Mouse (Mus musculus) MEL (cell line): Measurements from ENCODE around the gene Tradd. TPM values are rescaled to one million over a fixed set of nuclear protein-coding genes. Genes with fewer than 3 reads are reported as not detected.

Experiments used
- DNase-seq: peaks from one replicate; pipeline ENCODE4 v3.0.0; 2011; ENCODE audit warnings: low read depth, low spot score
- H3K27ac ChIP-seq: 2 replicates; pipeline ENCODE4 v1.5.1; 2012; ENCODE audit warnings: low read depth, mild to moderate bottlenecking, control low read depth, low read length, moderate library complexity; ENCODE audit not compliant: control insufficient read depth
- H3K27me3 ChIP-seq, 2 experiments: fragments of 150-350 bp in 1 of 2; sonication (generic) in 1 of 2; 2 replicates each; pipeline ENCODE4 v1.6.1; 2012; ENCODE audit warnings: low read length in 2 of 2, mild to moderate bottlenecking in 2 of 2, improper control_type of control experiment in 1 of 2, moderate library complexity in 1 of 2; ENCODE audit not compliant: insufficient read depth in 2 of 2, control insufficient read depth in 1 of 2
- H3K36me3 ChIP-seq, 2 experiments: 2 replicates each; pipeline ENCODE4 v1.6.1; 2012 to 2014; ENCODE audit warnings: low read length in 2 of 2, improper control_type of control experiment in 1 of 2, inconsistent platforms in 1 of 2, mild to moderate bottlenecking in 1 of 2; ENCODE audit not compliant: insufficient read depth in 2 of 2, control insufficient read depth in 1 of 2
- H3K4me1 ChIP-seq, 2 experiments: fragments of 150-350 bp in 1 of 2; sonication (generic) in 1 of 2; 2 replicates each; pipeline ENCODE4 v1.6.1; 2012; ENCODE audit warnings: low read length in 2 of 2, improper control_type of control experiment in 1 of 2, mild to moderate bottlenecking in 1 of 2; ENCODE audit not compliant: insufficient read depth in 2 of 2, control insufficient read depth in 1 of 2
- H3K4me3 ChIP-seq, 2 experiments: fragments of 150-350 bp in 1 of 2; sonication (generic) in 1 of 2; 2 replicates each; pipeline ENCODE4 v1.5.1; 2012; ENCODE audit warnings: low read depth in 2 of 2, low read length in 2 of 2, mild to moderate bottlenecking in 2 of 2, moderate library complexity in 2 of 2, control low read depth in 1 of 2, improper control_type of control experiment in 1 of 2; ENCODE audit not compliant: control insufficient read depth in 1 of 2, insufficient read depth in 1 of 2
- H3K79me2 ChIP-seq: 2 replicates; pipeline ENCODE4 v1.6.1; 2012; ENCODE audit warnings: mild to moderate bottlenecking, low read length, moderate library complexity; ENCODE audit not compliant: control insufficient read depth, poor library complexity, insufficient read depth
- H3K9ac ChIP-seq: 2 replicates; pipeline ENCODE4 v1.6.1; 2012; ENCODE audit warnings: low read depth, mild to moderate bottlenecking, control low read depth, low read length, moderate library complexity; ENCODE audit not compliant: control insufficient read depth, poor library complexity, severe bottlenecking
- H3K9me3 ChIP-seq: fragments of 150-350 bp; sonication (generic); replicated peaks from 2 replicates; pipeline ENCODE4 v1.6.1; 2012; ENCODE audit warnings: mild to moderate bottlenecking, low read length, improper control_type of control experiment, moderate library complexity; ENCODE audit not compliant: insufficient read depth
- BHLHE40 ChIP-seq: IDR thresholded peaks from 2 replicates; pipeline ENCODE4 v1.6.1; 2012; ENCODE audit warnings: low read depth, mild to moderate bottlenecking, inconsistent platforms, low read length, improper control_type of control experiment, borderline replicate concordance
- CTCF ChIP-seq, 3 experiments: IDR thresholded peaks in 2 of 3; conservative IDR thresholded peaks in 1 of 3; 2 replicates each; pipeline ENCODE4 v1.5.1; 2011 to 2012; ENCODE audit warnings: low read length in 3 of 3, low read depth in 2 of 3, mild to moderate bottlenecking in 2 of 3, improper control_type of control experiment in 1 of 3, inconsistent platforms in 1 of 3, mixed read lengths in 1 of 3, moderate library complexity in 1 of 3; ENCODE audit not compliant: control insufficient read depth in 1 of 3, insufficient read depth in 1 of 3, poor library complexity in 1 of 3, severe bottlenecking in 1 of 3
- E2F4 ChIP-seq: IDR thresholded peaks from 2 replicates; pipeline ENCODE4 v1.6.1; 2011; ENCODE audit warnings: low read depth, low read length, improper control_type of control experiment, borderline replicate concordance
- ELF1 ChIP-seq: IDR thresholded peaks from 2 replicates; pipeline ENCODE4 v1.6.1; 2014; ENCODE audit warnings: low read depth, mild to moderate bottlenecking, inconsistent platforms, low read length, improper control_type of control experiment, moderate library complexity
- EP300 ChIP-seq, 2 experiments: IDR thresholded peaks; 2 replicates each; pipeline ENCODE4 v1.6.1; 2011; ENCODE audit warnings: improper control_type of control experiment in 2 of 2, low read length in 2 of 2, low read depth in 1 of 2, mild to moderate bottlenecking in 1 of 2
- GABPA ChIP-seq: IDR thresholded peaks from 2 replicates; pipeline ENCODE4 v1.6.1; 2012; ENCODE audit warnings: low read depth, mild to moderate bottlenecking, inconsistent platforms, low read length, improper control_type of control experiment, moderate library complexity
- HCFC1 ChIP-seq: IDR thresholded peaks from 2 replicates; pipeline ENCODE4 v1.6.1; 2012; ENCODE audit warnings: low read depth, mild to moderate bottlenecking, inconsistent platforms, low read length, improper control_type of control experiment, moderate library complexity
- KAT2A ChIP-seq: conservative IDR thresholded peaks from 2 replicates; pipeline ENCODE4 v1.6.1; 2012; ENCODE audit warnings: low read depth, low read length, improper control_type of control experiment, inconsistent platforms
- MAFK ChIP-seq: IDR thresholded peaks from 2 replicates; pipeline ENCODE4 v1.6.1; 2011; ENCODE audit warnings: low read depth, mild to moderate bottlenecking, low read length, improper control_type of control experiment, borderline replicate concordance
- MAX ChIP-seq: IDR thresholded peaks from 2 replicates; pipeline ENCODE4 v1.6.1; 2011; ENCODE audit warnings: low read length, improper control_type of control experiment
- MAZ ChIP-seq: IDR thresholded peaks from 2 replicates; pipeline ENCODE4 v1.6.1; 2012; ENCODE audit warnings: low read depth, mild to moderate bottlenecking, inconsistent platforms, low read length, improper control_type of control experiment
- MYB ChIP-seq: IDR thresholded peaks from 2 replicates; pipeline ENCODE4 v1.6.1; 2011; ENCODE audit warnings: mild to moderate bottlenecking, low read depth, low read length, improper control_type of control experiment
- MYC ChIP-seq: IDR thresholded peaks from 2 replicates; pipeline ENCODE4 v1.6.1; 2011; ENCODE audit warnings: low read depth, mild to moderate bottlenecking, low read length, improper control_type of control experiment, moderate library complexity
- NELFE ChIP-seq: IDR thresholded peaks from 2 replicates; pipeline ENCODE4 v1.6.1; 2011; ENCODE audit warnings: low read depth, low read length, improper control_type of control experiment
- NRF1 ChIP-seq: IDR thresholded peaks from 2 replicates; pipeline ENCODE4 v1.6.1; 2014; ENCODE audit warnings: low read depth, mild to moderate bottlenecking, inconsistent platforms, low read length, improper control_type of control experiment, moderate library complexity; ENCODE audit not compliant: poor library complexity, insufficient read depth, severe bottlenecking
- POLR2A ChIP-seq, 2 experiments: IDR thresholded peaks; 2 replicates each; pipeline ENCODE4 v1.6.1; 2011 to 2012; ENCODE audit warnings: low read length in 2 of 2, mild to moderate bottlenecking in 2 of 2, control low read depth in 1 of 2, improper control_type of control experiment in 1 of 2, low read depth in 1 of 2, moderate library complexity in 1 of 2; ENCODE audit not compliant: control insufficient read depth in 1 of 2, insufficient read depth in 1 of 2, poor library complexity in 1 of 2
- POLR2AphosphoS2 ChIP-seq: IDR thresholded peaks from 2 replicates; pipeline ENCODE4 v1.6.1; 2011; ENCODE audit warnings: low read length, improper control_type of control experiment
- POLR2AphosphoS5 ChIP-seq: IDR thresholded peaks from 2 replicates; pipeline ENCODE4 v1.6.1; 2012; ENCODE audit warnings: low read depth, borderline replicate concordance, mild to moderate bottlenecking, inconsistent platforms, low read length, moderate library complexity, mixed read lengths
- RAD21 ChIP-seq: IDR thresholded peaks from 2 replicates; pipeline ENCODE4 v1.6.1; 2011; ENCODE audit warnings: mild to moderate bottlenecking, low read depth, low read length, improper control_type of control experiment
- RCOR1 ChIP-seq: IDR thresholded peaks from 2 replicates; pipeline ENCODE4 v1.6.1; 2012; ENCODE audit warnings: low read depth, mild to moderate bottlenecking, inconsistent platforms, low read length, improper control_type of control experiment
- SIN3A ChIP-seq: IDR thresholded peaks from 2 replicates; pipeline ENCODE4 v1.6.1; 2012; ENCODE audit warnings: low read length, improper control_type of control experiment, inconsistent platforms
- SMC3 ChIP-seq: IDR thresholded peaks from 2 replicates; pipeline ENCODE4 v1.6.1; 2011; ENCODE audit warnings: low read depth, low read length, improper control_type of control experiment
- TBP ChIP-seq: IDR thresholded peaks from 2 replicates; pipeline ENCODE4 v1.8.0; 2011; ENCODE audit warnings: low read depth, low read length, improper control_type of control experiment
- TCF12 ChIP-seq: IDR thresholded peaks from 2 replicates; pipeline ENCODE4 v1.6.1; 2014; ENCODE audit warnings: low read depth, mild to moderate bottlenecking, inconsistent platforms, low read length, improper control_type of control experiment, moderate library complexity
- UBTF ChIP-seq: IDR thresholded peaks from 2 replicates; pipeline ENCODE4 v1.6.1; 2012; ENCODE audit warnings: low read depth, mild to moderate bottlenecking, inconsistent platforms, low read length, improper control_type of control experiment, moderate library complexity, borderline replicate concordance; ENCODE audit not compliant: insufficient read depth
- USF1 ChIP-seq: IDR thresholded peaks from 2 replicates; pipeline ENCODE4 v1.6.1; 2014; ENCODE audit warnings: low read depth, mild to moderate bottlenecking, inconsistent platforms, low read length, improper control_type of control experiment, moderate library complexity
- USF2 ChIP-seq, 2 experiments: IDR thresholded peaks; 2 replicates each; pipeline ENCODE4 v1.6.1; 2011 to 2012; ENCODE audit warnings: improper control_type of control experiment in 2 of 2, low read length in 2 of 2, borderline replicate concordance in 1 of 2, inconsistent platforms in 1 of 2, low read depth in 1 of 2, mild to moderate bottlenecking in 1 of 2; ENCODE audit not compliant: insufficient read depth in 1 of 2
- ZC3H11A ChIP-seq: IDR thresholded peaks from 2 replicates; pipeline ENCODE4 v1.6.1; 2012; ENCODE audit warnings: low read depth, mild to moderate bottlenecking, inconsistent platforms, low read length, improper control_type of control experiment
- ZMIZ1 ChIP-seq: IDR thresholded peaks from 2 replicates; pipeline ENCODE4 v1.6.1; 2012; ENCODE audit warnings: low read depth, mild to moderate bottlenecking, inconsistent platforms, low read length, improper control_type of control experiment, moderate library complexity
- ZNF384 ChIP-seq: IDR thresholded peaks from 2 replicates; pipeline ENCODE4 v1.6.1; 2012; ENCODE audit warnings: low read depth, mild to moderate bottlenecking, inconsistent platforms, low read length, improper control_type of control experiment
- polyA plus RNA-seq, 2 experiments: library from polyadenylated mRNA; stranded (reverse) in 1 of 2; unstranded in 1 of 2; fragments of >175 nt in 1 of 2; fragments of >200 nt in 1 of 2; gene quantifications; 2 replicates each; pipeline versions ENCODE4 v1.2.1 to v1.2.4; 2012; ENCODE audit warnings: low replicate concordance in 2 of 2, low read depth in 1 of 2; ENCODE audit not compliant: insufficient read length in 2 of 2, insufficient read depth in 1 of 2, missing spikeins in 1 of 2
- total RNA-seq: library from RNA; depleted of rRNA; stranded (reverse); fragments of 300-350 nt; gene quantifications from 2 replicates; pipeline ENCODE4 v1.2.3, GENCODE M21; 2012

The Tradd gene
- total and polyA plus RNA-seq, 3 experiments: 31.0 to 33.5 TPM; not detected in 1

GRCm38 (mm10) chr8:105217926-105218522 is 46.4 kb downstream of the Tradd start:
- Histone ChIP-seq H3K27ac (no peak overlapping the region), H3K79me2 (no peaks in the 10 kb centered on the region), H3K9ac (no peak overlapping the region), H3K4me1 (no peaks in the 10 kb centered on the region), H3K4me3 (no peak overlapping the region), H3K36me3 (peaks cover 0 to 2% of the 10 kb centered on the region in 2 experiments; a peak in 1 of 4 replicates), H3K27me3 (no peaks in the 10 kb centered on the region), H3K9me3 (no peaks in the 10 kb centered on the region)
- no peak for TF ChIP-seq UBTF
- peak; percentile 85 for TF ChIP-seq ZNF384
- peak; percentile 88 for TF ChIP-seq RAD21
- TF ChIP-seq USF1: no peak
- TF ChIP-seq MAFK: no peak
- no peak for TF ChIP-seq E2F4
- TF ChIP-seq TBP: no peak
- no peak for TF ChIP-seq MYC
- peak; percentile 79 for TF ChIP-seq SMC3
- TF ChIP-seq POLR2A (IDR thresholded peaks at IDR 0.05; ENCODE audit: control insufficient read depth in 1 of 2, insufficient read depth in 1 of 2, low read depth in 1 of 2, low read length in 2 of 2, poor library complexity in 1 of 2): no peak
- no peak for TF ChIP-seq HCFC1
- TF ChIP-seq KAT2A: no peak
- TF ChIP-seq POLR2AphosphoS2: no peak
- no peak for TF ChIP-seq SIN3A
- TF ChIP-seq EP300 (IDR thresholded peaks at IDR 0.05; ENCODE audit: low read depth in 1 of 2, low read length in 2 of 2): no peak
- no peak for TF ChIP-seq BHLHE40
- no peak for TF ChIP-seq MAX
- TF ChIP-seq GABPA: no peak
- no peak for TF ChIP-seq ZMIZ1
- TF ChIP-seq USF2 (IDR thresholded peaks at IDR 0.05; ENCODE audit: borderline replicate concordance in 1 of 2, insufficient read depth in 1 of 2, low read depth in 1 of 2, low read length in 2 of 2): no peak
- peak; percentile 60 for TF ChIP-seq ZC3H11A
- no peak for TF ChIP-seq ELF1
- no peak for TF ChIP-seq NRF1
- TF ChIP-seq RCOR1: no peak
- no peak for TF ChIP-seq NELFE
- TF ChIP-seq CTCF (IDR thresholded peaks at IDR 0.05 in 2 of 3, conservative IDR thresholded peaks at IDR 0.05 in 1 of 3; ENCODE audit: control insufficient read depth in 1 of 3, insufficient read depth in 1 of 3, low read depth in 2 of 3, low read length in 3 of 3, poor library complexity in 1 of 3, severe bottlenecking in 1 of 3): peak; percentile 33 to 86 (median 63); a peak in 5 of 6 replicates
- TF ChIP-seq TCF12: no peak
- TF ChIP-seq POLR2AphosphoS5: no peak
- TF ChIP-seq MYB: no peak
- no peak for TF ChIP-seq MAZ
- peak; percentile 79 for DNase-seq
